Mouse (Mus musculus): Measurements from ENCODE around the gene Strip2. TPM values are rescaled to one million over a fixed set of nuclear protein-coding genes. Genes with fewer than 3 reads are reported as not detected.

The Strip2 gene
- polyA plus RNA-seq, 1 experiment from 2014 or later, result 0.77 TPM

DNA sequence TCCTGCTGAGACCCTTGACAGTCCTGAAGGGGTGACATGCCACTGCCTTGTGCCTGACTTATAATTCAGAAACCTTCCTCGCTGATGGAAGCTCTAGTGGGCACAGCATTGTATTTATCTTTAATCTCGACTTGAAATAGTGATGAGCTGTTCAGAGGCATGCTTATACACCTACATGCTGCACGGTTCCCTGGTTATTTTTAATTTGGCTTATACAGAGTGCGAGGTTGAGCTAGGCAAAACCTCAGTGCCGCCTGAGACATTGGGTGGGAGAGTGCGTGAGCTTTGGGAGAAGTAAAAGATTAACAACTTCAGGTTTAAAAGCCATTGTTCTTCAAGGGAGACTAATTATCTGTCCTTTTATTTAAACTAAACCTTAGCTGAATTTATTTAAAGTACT lies 33.9 kb upstream of the Strip2 start:
- no peak overlapping the region for H3K9ac ChIP-seq (ENCODE audit: low read length)
- H3K36me3 ChIP-seq (ENCODE audit: control insufficient read depth, insufficient read depth, low read length), result no peaks in the 10 kb centered on the region
- H3K27me3 ChIP-seq (ENCODE audit: control insufficient read depth, insufficient read depth, low read length), result no peaks in the 10 kb centered on the region
- no peaks in the 10 kb centered on the region for H3K9me3 ChIP-seq (ENCODE audit: control insufficient read depth, low read length)
- H3K4me3 ChIP-seq (ENCODE audit: low read depth, low read length), result no peak overlapping the region
- ATAC-seq (replicated peaks; ENCODE audit: low FRiP score) (no peak), DNase-seq (ENCODE audit: low spot score) (no peak)
- H3K27ac ChIP-seq (ENCODE audit: low read depth, low read length), result no peak overlapping the region
- 75% methylated on average over 6 of the region's 6 CpGs for WGBS
- no peaks in the 10 kb centered on the region for H3K4me1 ChIP-seq (replicated peaks; ENCODE audit: control insufficient read depth, insufficient read depth, low read length)
- H3K4me2 ChIP-seq (ENCODE audit: low read depth, low read length, severe bottlenecking), result no peak overlapping the region

DNA sequence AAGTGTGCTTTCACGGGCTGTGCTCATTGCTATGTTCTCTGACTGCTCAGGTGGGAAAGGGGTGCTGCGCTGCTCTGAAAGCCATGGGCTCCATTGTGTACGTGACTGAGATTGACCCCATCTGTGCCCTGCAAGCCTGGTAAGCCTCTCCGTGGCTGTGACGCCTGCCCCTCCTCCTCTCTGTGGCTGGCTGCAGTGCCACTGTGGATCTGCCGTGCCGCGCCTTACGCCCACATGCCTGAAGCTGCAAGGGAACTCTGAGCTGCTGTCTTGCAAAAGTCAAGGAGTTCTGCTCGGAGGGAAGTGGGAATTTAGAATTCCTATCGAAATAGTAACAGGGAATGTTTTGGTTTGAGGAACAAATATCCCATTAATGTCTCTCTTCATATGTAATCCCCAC lies 25.7 kb upstream of the Strip2 start:
- no peak overlapping the region for H3K4me3 ChIP-seq (ENCODE audit: low read depth, low read length)
- no peak for ATAC-seq (replicated peaks; ENCODE audit: low FRiP score)
- WGBS, result 81% methylated on average over 11 of the region's 11 CpGs
- H3K9me3 ChIP-seq (ENCODE audit: control insufficient read depth, low read length), result no peaks in the 10 kb centered on the region
- DNase-seq (ENCODE audit: low spot score), result no peak
- H3K27ac ChIP-seq (ENCODE audit: low read depth, low read length), result no peak overlapping the region
- no peaks in the 10 kb centered on the region for H3K4me1 ChIP-seq (replicated peaks; ENCODE audit: control insufficient read depth, insufficient read depth, low read length)
- H3K9ac ChIP-seq (ENCODE audit: low read length), result no peak overlapping the region
- H3K4me2 ChIP-seq (ENCODE audit: low read depth, low read length, severe bottlenecking), result no peak overlapping the region
- no peaks in the 10 kb centered on the region for H3K36me3 ChIP-seq (ENCODE audit: control insufficient read depth, insufficient read depth, low read length)
- no peaks in the 10 kb centered on the region for H3K27me3 ChIP-seq (ENCODE audit: control insufficient read depth, insufficient read depth, low read length)

DNA sequence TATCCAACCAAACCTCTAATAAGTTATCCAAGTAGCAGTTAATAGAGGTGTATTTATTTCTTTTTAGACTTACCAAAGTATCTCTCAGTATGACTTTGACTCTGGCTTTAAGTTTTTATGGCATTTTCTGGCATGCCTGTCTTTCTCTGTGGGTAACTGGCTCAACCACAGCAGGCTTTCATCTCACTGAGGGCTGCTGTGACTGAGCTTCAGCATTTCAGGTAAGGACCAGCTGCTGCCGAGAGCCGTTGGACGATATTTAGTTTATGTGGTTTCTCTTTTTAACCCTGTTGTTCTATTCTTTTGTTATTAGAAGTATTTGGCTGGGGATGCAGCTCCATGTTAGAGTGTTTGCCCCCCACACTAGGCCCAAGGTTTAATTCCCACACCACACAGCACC lies 19.8 kb upstream of the Strip2 start:
- no peaks in the 10 kb centered on the region for H3K9me3 ChIP-seq (ENCODE audit: control insufficient read depth, low read length)
- H3K9ac ChIP-seq (ENCODE audit: low read length), result no peak overlapping the region
- no peak for ATAC-seq (replicated peaks; ENCODE audit: low FRiP score)
- no peak overlapping the region for H3K4me2 ChIP-seq (ENCODE audit: low read depth, low read length, severe bottlenecking)
- H3K4me1 ChIP-seq (replicated peaks; ENCODE audit: control insufficient read depth, insufficient read depth, low read length), result no peaks in the 10 kb centered on the region
- 97% methylated on average over 3 of the region's 3 CpGs for WGBS
- no peak overlapping the region for H3K4me3 ChIP-seq (ENCODE audit: low read depth, low read length)
- H3K27ac ChIP-seq (ENCODE audit: low read depth, low read length), result no peak overlapping the region
- no peak for DNase-seq (ENCODE audit: low spot score)
- no peaks in the 10 kb centered on the region for H3K36me3 ChIP-seq (ENCODE audit: control insufficient read depth, insufficient read depth, low read length)
- H3K27me3 ChIP-seq (ENCODE audit: control insufficient read depth, insufficient read depth, low read length), result no peaks in the 10 kb centered on the region

DNA sequence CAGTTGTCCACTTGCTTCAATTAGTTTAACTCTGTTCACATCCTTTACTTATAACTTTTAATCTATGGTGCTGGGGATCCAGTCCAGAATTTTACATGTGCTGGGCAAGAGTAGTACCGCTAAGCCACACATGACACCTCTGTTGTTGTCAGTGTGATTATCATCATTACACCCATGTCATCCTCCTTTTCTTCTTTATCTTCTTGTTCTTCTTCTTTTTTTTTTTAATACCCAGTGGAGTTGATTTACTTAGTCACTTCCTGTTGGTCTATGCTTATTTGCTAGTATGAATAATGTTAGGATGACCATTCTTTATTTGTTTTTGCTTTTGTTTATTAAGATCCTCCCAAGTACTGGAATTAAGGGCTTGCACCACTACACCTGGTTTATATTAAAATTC lies 15.4 kb upstream of the Strip2 start:
- ATAC-seq (replicated peaks; ENCODE audit: low FRiP score) (no peak), DNase-seq (ENCODE audit: low spot score) (no peak)
- no peak overlapping the region for H3K4me2 ChIP-seq (ENCODE audit: low read depth, low read length, severe bottlenecking)
- no peaks in the 10 kb centered on the region for H3K27me3 ChIP-seq (ENCODE audit: control insufficient read depth, insufficient read depth, low read length)
- no peak overlapping the region for H3K4me3 ChIP-seq (ENCODE audit: low read depth, low read length)
- 100% methylated on average over 1 of the region's 1 CpGs for WGBS
- H3K4me1 ChIP-seq (replicated peaks; ENCODE audit: control insufficient read depth, insufficient read depth, low read length), result no peaks in the 10 kb centered on the region
- H3K27ac ChIP-seq (ENCODE audit: low read depth, low read length), result no peak overlapping the region
- H3K36me3 ChIP-seq (ENCODE audit: control insufficient read depth, insufficient read depth, low read length), result no peaks in the 10 kb centered on the region
- no peaks in the 10 kb centered on the region for H3K9me3 ChIP-seq (ENCODE audit: control insufficient read depth, low read length)
- H3K9ac ChIP-seq (ENCODE audit: low read length), result no peak overlapping the region

DNA sequence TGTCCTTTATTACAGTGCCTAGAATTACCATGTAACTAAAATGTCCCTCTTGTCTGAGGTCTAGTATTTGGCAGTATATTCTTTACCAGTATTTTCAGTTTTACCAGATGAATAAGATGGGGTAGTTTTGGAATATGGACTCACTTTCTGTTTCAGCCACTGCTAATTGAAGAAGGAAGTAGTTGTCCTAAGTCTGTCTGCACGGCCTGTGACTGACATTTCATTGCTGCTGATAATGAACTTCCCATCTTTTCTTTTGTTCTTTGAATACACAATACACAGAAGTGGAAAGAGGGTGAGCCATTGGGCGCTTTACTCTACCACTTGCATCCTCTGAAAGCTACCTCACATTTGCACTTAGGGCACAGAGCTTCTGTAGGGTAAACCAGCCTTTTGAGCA lies 14.6 kb upstream of the Strip2 start:
- DNase-seq (ENCODE audit: low spot score) (no peak), ATAC-seq (replicated peaks; ENCODE audit: low FRiP score) (no peak)
- no peaks in the 10 kb centered on the region for H3K4me1 ChIP-seq (replicated peaks; ENCODE audit: control insufficient read depth, insufficient read depth, low read length)
- no peak overlapping the region for H3K4me3 ChIP-seq (ENCODE audit: low read depth, low read length)
- no peaks in the 10 kb centered on the region for H3K36me3 ChIP-seq (ENCODE audit: control insufficient read depth, insufficient read depth, low read length)
- H3K27ac ChIP-seq (ENCODE audit: low read depth, low read length), result no peak overlapping the region
- no peak overlapping the region for H3K9ac ChIP-seq (ENCODE audit: low read length)
- H3K4me2 ChIP-seq (ENCODE audit: low read depth, low read length, severe bottlenecking), result no peak overlapping the region
- H3K9me3 ChIP-seq (ENCODE audit: control insufficient read depth, low read length), result no peaks in the 10 kb centered on the region
- H3K27me3 ChIP-seq (ENCODE audit: control insufficient read depth, insufficient read depth, low read length), result no peaks in the 10 kb centered on the region
- WGBS, result 77% methylated on average over 2 of the region's 2 CpGs

DNA sequence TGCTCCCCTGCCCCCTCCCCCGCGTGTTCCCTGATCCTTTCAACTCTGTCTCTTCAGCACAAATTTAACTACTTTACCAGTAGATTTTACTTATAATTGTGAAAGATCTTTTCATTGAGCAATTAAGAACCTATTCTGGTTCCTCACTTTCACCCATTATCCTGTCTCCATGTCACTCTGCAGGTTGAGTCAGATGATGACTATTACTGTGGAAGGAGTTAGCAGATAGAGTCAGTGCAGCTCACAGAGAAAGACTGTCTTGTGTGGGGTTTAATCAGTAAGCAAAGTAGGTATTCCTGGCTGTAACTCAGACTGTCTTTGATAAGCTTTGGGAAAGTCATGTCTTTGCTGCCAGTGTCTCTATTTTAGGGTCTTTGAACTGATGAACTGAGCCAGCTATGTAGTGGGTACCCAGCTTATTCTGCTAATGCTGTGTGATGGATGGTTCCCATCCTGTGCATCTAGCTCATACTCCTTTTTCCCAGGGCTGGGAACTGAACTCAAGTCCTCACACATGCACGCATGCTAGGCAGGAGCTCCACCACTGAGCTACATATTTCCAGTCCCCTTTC lies 13.4 kb upstream of the Strip2 start:
- Histone ChIP-seq H3K36me3 (ENCODE audit: control insufficient read depth, insufficient read depth, low read length) (no peaks in the 10 kb centered on the region), H3K4me3 (ENCODE audit: low read depth, low read length) (no peak overlapping the region), H3K27ac (ENCODE audit: low read depth, low read length) (no peak overlapping the region), H3K4me1 (replicated peaks; ENCODE audit: control insufficient read depth, insufficient read depth, low read length) (no peaks in the 10 kb centered on the region), H3K4me2 (ENCODE audit: low read depth, low read length, severe bottlenecking) (no peak overlapping the region), H3K27me3 (ENCODE audit: control insufficient read depth, insufficient read depth, low read length) (no peaks in the 10 kb centered on the region), H3K9me3 (ENCODE audit: control insufficient read depth, low read length) (no peaks in the 10 kb centered on the region), H3K9ac (ENCODE audit: low read length) (no peak overlapping the region)
- no peak for ATAC-seq (replicated peaks; ENCODE audit: low FRiP score)
- no peak for DNase-seq (ENCODE audit: low spot score)
- 90% methylated on average over 3 of the region's 3 CpGs for WGBS

DNA sequence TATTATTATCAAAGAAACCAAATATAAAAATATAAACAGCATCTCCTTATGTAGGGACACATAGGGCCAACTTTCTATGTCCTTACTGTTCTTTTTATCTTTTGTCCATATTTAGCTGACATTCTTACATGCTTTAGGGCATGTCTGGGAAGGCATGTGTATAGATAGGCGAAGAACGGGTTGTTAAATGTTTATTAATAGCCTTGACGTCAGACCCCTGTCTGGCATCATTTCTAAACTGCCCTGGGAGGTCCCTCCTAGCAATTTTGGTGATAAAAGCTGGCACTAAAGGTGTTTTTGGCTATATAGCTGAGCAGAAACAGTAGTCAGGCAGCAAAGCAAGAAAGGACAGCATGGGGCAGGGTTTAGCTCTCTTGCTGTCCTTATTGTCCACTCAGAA lies 12.5 kb upstream of the Strip2 start:
- H3K4me3 ChIP-seq (ENCODE audit: low read depth, low read length), result no peak overlapping the region
- no peak overlapping the region for H3K27ac ChIP-seq (ENCODE audit: low read depth, low read length)
- DNase-seq (ENCODE audit: low spot score) (no peak), ATAC-seq (replicated peaks; ENCODE audit: low FRiP score) (no peak)
- no peak overlapping the region for H3K4me2 ChIP-seq (ENCODE audit: low read depth, low read length, severe bottlenecking)
- H3K9me3 ChIP-seq (ENCODE audit: control insufficient read depth, low read length), result no peaks in the 10 kb centered on the region
- no peak overlapping the region for H3K9ac ChIP-seq (ENCODE audit: low read length)
- H3K27me3 ChIP-seq (ENCODE audit: control insufficient read depth, insufficient read depth, low read length), result no peaks in the 10 kb centered on the region
- no peaks in the 10 kb centered on the region for H3K4me1 ChIP-seq (replicated peaks; ENCODE audit: control insufficient read depth, insufficient read depth, low read length)
- H3K36me3 ChIP-seq (ENCODE audit: control insufficient read depth, insufficient read depth, low read length), result 0 out of 2 replicates have a peak, but pooled peaks cover 4% of the 10 kb centered on the region
- 93% methylated on average over 3 of the region's 3 CpGs for WGBS

DNA sequence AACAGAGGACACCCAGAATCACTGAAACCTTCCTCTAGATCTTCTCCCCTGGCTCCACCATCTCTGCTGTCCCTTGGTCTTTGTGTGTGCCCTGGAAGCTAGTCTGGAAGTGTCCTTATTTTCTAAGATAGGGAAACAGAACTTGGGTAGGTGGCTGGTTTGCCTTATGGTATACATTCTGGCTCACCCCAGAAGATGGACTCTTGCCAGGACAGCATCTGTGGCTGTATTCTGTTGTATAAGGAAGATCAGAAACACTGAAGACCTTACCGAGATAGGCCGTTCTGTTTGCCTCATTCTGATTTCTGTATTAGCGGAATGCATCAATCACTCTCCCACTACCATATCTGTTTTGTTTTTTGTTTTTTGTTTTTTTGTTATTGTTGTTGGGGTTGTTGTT lies 6.2 kb upstream of the Strip2 start:
- Histone ChIP-seq H3K36me3 (ENCODE audit: control insufficient read depth, insufficient read depth, low read length) (0 out of 2 replicates have a peak, but pooled peaks cover 4% of the 10 kb centered on the region), H3K27me3 (ENCODE audit: control insufficient read depth, insufficient read depth, low read length) (0 out of 2 replicates have a peak, but pooled peaks cover under 1% of the 10 kb centered on the region), H3K27ac (ENCODE audit: low read depth, low read length) (no peak overlapping the region), H3K4me3 (ENCODE audit: low read depth, low read length) (no peak overlapping the region), H3K9ac (ENCODE audit: low read length) (no peak overlapping the region), H3K4me2 (ENCODE audit: low read depth, low read length, severe bottlenecking) (no peak overlapping the region), H3K4me1 (replicated peaks; ENCODE audit: control insufficient read depth, insufficient read depth, low read length) (no peaks in the 10 kb centered on the region), H3K9me3 (ENCODE audit: control insufficient read depth, low read length) (no peaks in the 10 kb centered on the region)
- 96% methylated on average over 3 of the region's 3 CpGs for WGBS
- ATAC-seq (replicated peaks; ENCODE audit: low FRiP score), result no peak
- DNase-seq (ENCODE audit: low spot score), result no peak

DNA sequence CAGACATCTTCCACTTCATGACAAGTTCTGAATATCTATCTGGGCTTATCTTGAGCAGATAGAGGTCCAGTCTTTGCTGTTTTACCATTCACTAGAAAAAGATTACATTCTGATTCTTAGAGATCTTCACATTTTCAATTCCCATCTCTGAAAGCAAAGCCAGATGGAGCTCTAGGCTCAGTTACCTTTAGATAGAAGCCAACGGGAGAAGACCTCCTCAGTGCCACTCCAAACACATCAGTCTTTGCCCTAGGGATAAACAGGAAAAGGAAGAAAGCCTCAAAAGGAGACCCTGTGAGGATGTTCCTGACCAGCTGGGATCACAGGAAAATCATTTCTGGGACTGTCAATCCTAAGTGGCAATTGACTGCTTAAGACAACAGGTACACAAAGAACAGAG lies 3.1 kb upstream of the Strip2 start:
- no peak overlapping the region for H3K27ac ChIP-seq (ENCODE audit: low read depth, low read length)
- no peaks in the 10 kb centered on the region for H3K9me3 ChIP-seq (ENCODE audit: control insufficient read depth, low read length)
- peaks cover 9% of the 10 kb centered on the region for H3K27me3 ChIP-seq (ENCODE audit: control insufficient read depth, insufficient read depth, low read length)
- no peak overlapping the region for H3K9ac ChIP-seq (ENCODE audit: low read length)
- 0 out of 2 replicates have a peak, but pooled peaks cover 4% of the 10 kb centered on the region for H3K36me3 ChIP-seq (ENCODE audit: control insufficient read depth, insufficient read depth, low read length)
- no peak overlapping the region for H3K4me2 ChIP-seq (ENCODE audit: low read depth, low read length, severe bottlenecking)
- ATAC-seq (replicated peaks; ENCODE audit: low FRiP score), result no peak
- DNase-seq (ENCODE audit: low spot score), result no peak
- no peak overlapping the region for H3K4me3 ChIP-seq (ENCODE audit: low read depth, low read length)
- H3K4me1 ChIP-seq (replicated peaks; ENCODE audit: control insufficient read depth, insufficient read depth, low read length), result no peaks in the 10 kb centered on the region
- WGBS, result 53% methylated on average over 1 of the region's 1 CpGs
